In the genomic region with DNA sequence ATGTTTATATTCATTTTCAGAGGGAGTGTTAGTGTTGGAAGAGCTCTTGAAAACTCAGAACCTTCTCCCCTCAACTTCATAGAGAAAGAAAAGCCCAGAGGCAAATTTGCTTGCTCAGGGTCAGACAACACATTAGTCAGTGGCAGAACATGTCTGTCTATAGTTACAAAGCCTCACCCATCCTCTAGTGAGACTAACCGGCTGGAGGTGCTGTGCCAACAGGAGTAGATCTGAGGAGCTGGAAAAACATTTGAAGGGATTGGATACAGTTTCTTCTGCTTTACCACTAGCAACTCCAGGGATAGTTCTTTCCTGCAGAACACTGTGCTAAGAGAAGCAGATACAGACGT, we compare ENCODE assay signal across 9 mouse cellular contexts. TPM values are rescaled to one million over a fixed set of nuclear protein-coding genes. Genes with fewer than 3 reads are reported as not detected.
DNase-seq lines count a peak whose midpoint lies in the region; ATAC-seq and TF ChIP-seq lines count a peak whose summit lies in the region.
"Had no signal": no experiment of that assay in that cellular context is flagged by ENCODE, and none has a peak within 500 bp of the region (broad histone marks: within the 10 kb centered on the region; RNA-seq: fewer than 3 reads in every experiment).

No protein-coding gene starts in this region.

- intact Hi-C loops in left cerebral cortex, adult 2 months (cut with DNase I) = loop anchor here (2.0 kb wide), 2 partner anchors 21 to 37 kb away; a partner anchor contains a TSS
- intact Hi-C loops in left cerebral cortex, postnatal 4 days (cut with DNase I) = loop anchor here (5.0 kb wide), 1 partner anchor 40 kb away; no protein-coding TSS in a partner anchor

- peak overlapping the region; percentile 51; the same call in 1 of the 2 replicates for H3K9ac ChIP-seq in embryonic facial prominence, embryonic 11.5 days (replicated peaks; ENCODE audit: low read length)
- peak overlapping the region; percentile 79 for H3K9ac ChIP-seq in intestine, embryonic 15.5 days

- no peaks in the 10 kb centered on the region for H3K27me3 ChIP-seq in embryonic facial prominence, embryonic 11.5 days (ENCODE audit: control insufficient read depth, insufficient read depth, low read length)
- H3K27me3 ChIP-seq in intestine, embryonic 15.5 days (replicated peaks) = no peaks in the 10 kb centered on the region

- H3K27ac ChIP-seq in left cerebral cortex, adult 2 months = peak overlapping the region; percentile 98
- H3K27ac ChIP-seq in embryonic facial prominence, embryonic 11.5 days (replicated peaks; ENCODE audit: low read depth, low read length) = no peak overlapping the region
- H3K27ac ChIP-seq in intestine, embryonic 15.5 days = peak overlapping the region; percentile 78

- H3K4me3 ChIP-seq in left cerebral cortex, adult 2 months = peak overlapping the region; percentile 100
- H3K4me3 ChIP-seq in embryonic facial prominence, embryonic 11.5 days (ENCODE audit: low read depth, low read length) = peak overlapping the region; percentile 87
- peak overlapping the region; percentile 95 for H3K4me3 ChIP-seq in intestine, embryonic 15.5 days (replicated peaks)

- peaks cover 6% of the 10 kb centered on the region for H3K4me1 ChIP-seq in embryonic facial prominence, embryonic 11.5 days (ENCODE audit: control insufficient read depth, insufficient read depth, low read length)
- H3K4me1 ChIP-seq in intestine, embryonic 15.5 days (replicated peaks) = peaks cover 26% of the 10 kb centered on the region

- ATAC-seq in embryonic facial prominence, embryonic 11.5 days (replicated peaks; ENCODE audit: insufficient number of reproducible peaks, low FRiP score, low TSS enrichment, low read depth) = no peak
- ATAC-seq in intestine, embryonic 15.5 days = no peak; the same call in 1 of the 2 replicates

- TF ChIP-seq CTCF in left cerebral cortex, adult 2 months (IDR thresholded peaks at IDR 0.05) = peak; percentile 4

- no peaks in the 10 kb centered on the region for H3K9me3 ChIP-seq in embryonic facial prominence, embryonic 11.5 days (replicated peaks; ENCODE audit: control insufficient read depth, low read length)
- no peaks in the 10 kb centered on the region for H3K9me3 ChIP-seq in intestine, embryonic 15.5 days

- no peaks in the 10 kb centered on the region for H3K36me3 ChIP-seq in embryonic facial prominence, embryonic 11.5 days (replicated peaks; ENCODE audit: control insufficient read depth, insufficient read depth, low read depth, low read length)
- H3K36me3 ChIP-seq in intestine, embryonic 15.5 days = 0 out of 2 replicates have a peak, but pooled peaks cover 3% of the 10 kb centered on the region

- 0% methylated on average over 2 of the region's 2 CpGs for WGBS in embryonic facial prominence, embryonic 11.5 days
- WGBS in intestine, embryonic 15.5 days = 0% methylated on average over 2 of the region's 2 CpGs

- no peak for DNase-seq in left cerebral cortex, adult 2 months (ENCODE audit: extremely low spot score in 1 of 2, low spot score in 2 of 2)
- no peak for DNase-seq in left cerebral cortex, postnatal 4 days
- DNase-seq in embryonic facial prominence, embryonic 11.5 days (ENCODE audit: low spot score) = no peak
- DNase-seq in naive thymus-derived CD4-positive, alpha-beta T cell, adult 2 months (ENCODE audit: low read depth) = peak; percentile 46
- DNase-seq in Muller cell, postnatal 12 days (ENCODE audit: inconsistent ontology term) = no peak
- DNase-seq in layer of hippocampus, adult 18-20 months (ENCODE audit: low spot score in 2 of 2) = no peak
- DNase-seq in right cerebral cortex, postnatal 4 days = no peak

- H3K4me2 ChIP-seq in embryonic facial prominence, embryonic 11.5 days (ENCODE audit: low read depth, low read length) = peak overlapping the region; percentile 87
- H3K4me2 ChIP-seq in intestine, embryonic 15.5 days (replicated peaks) = peak overlapping the region; percentile 90

RNA-seq across cellular contexts. Expression of a gene that starts 0.8 kb away (rescaled TPM):
- 100 to 1,000 TPM; 411 to 445 TPM for total RNA-seq in left cerebral cortex, adult 2 months (2021)
- total RNA-seq in left cerebral cortex, postnatal 4 days (2021) = 100 to 1,000 TPM; 115 to 139 TPM
- 12.6 and 13.7 TPM in 2 replicates for polyA plus RNA-seq in embryonic facial prominence, embryonic 11.5 days (2014; fragmentation: Nextera tagmentation; extraction: Ambion mirVana)
- 11.8 and 12.7 TPM in 2 replicates for polyA plus RNA-seq in intestine, embryonic 15.5 days (2015; fragmentation: Nextera tagmentation; extraction: Ambion mirVana)
- 100 to 1,000 TPM; 477 to 515 TPM for total RNA-seq in layer of hippocampus, adult 18-20 months (2021)

RNA-seq across cellular contexts. Expression of a gene that starts 22.0 kb away (rescaled TPM):
- total RNA-seq in left cerebral cortex, adult 2 months (2021) = 10 to 100 TPM; 12.8 to 13.6 TPM
- 10 to 100 TPM; 32.1 to 34.2 TPM for total RNA-seq in left cerebral cortex, postnatal 4 days (2021)
- 1.6 and 2.2 TPM in 2 replicates for polyA plus RNA-seq in embryonic facial prominence, embryonic 11.5 days (2014; fragmentation: Nextera tagmentation; extraction: Ambion mirVana)
- polyA plus RNA-seq in intestine, embryonic 15.5 days (2015; fragmentation: Nextera tagmentation; extraction: Ambion mirVana) = 10.3 and 11.0 TPM in 2 replicates
- total RNA-seq in layer of hippocampus, adult 18-20 months (2021) = 10 to 100 TPM; 16.7 to 17.8 TPM

RNA-seq across cellular contexts. Expression of a gene that starts 29.2 kb away (rescaled TPM):
- not detected for total RNA-seq in left cerebral cortex, adult 2 months (2021)
- total RNA-seq in left cerebral cortex, postnatal 4 days (2021) = not detected
- not detected in 2 replicates for polyA plus RNA-seq in embryonic facial prominence, embryonic 11.5 days (2014; fragmentation: Nextera tagmentation; extraction: Ambion mirVana)
- not detected in 2 replicates for polyA plus RNA-seq in intestine, embryonic 15.5 days (2015; fragmentation: Nextera tagmentation; extraction: Ambion mirVana)
- total RNA-seq in layer of hippocampus, adult 18-20 months (2021) = not detected
- total RNA-seq: gastrocnemius, postnatal 14 days had no signal

RNA-seq across cellular contexts. Expression of a gene that starts 36.7 kb away (rescaled TPM):
- 100 to 1,000 TPM; 164 to 169 TPM for total RNA-seq in left cerebral cortex, adult 2 months (2021)
- total RNA-seq in left cerebral cortex, postnatal 4 days (2021) = 100 to 1,000 TPM; 269 to 276 TPM
- polyA plus RNA-seq in embryonic facial prominence, embryonic 11.5 days (2014; fragmentation: Nextera tagmentation; extraction: Ambion mirVana) = 827 and 878 TPM in 2 replicates
- 646 and 704 TPM in 2 replicates for polyA plus RNA-seq in intestine, embryonic 15.5 days (2015; fragmentation: Nextera tagmentation; extraction: Ambion mirVana)
- 100 to 1,000 TPM; 198 TPM for total RNA-seq in layer of hippocampus, adult 18-20 months (2021)

RNA-seq across cellular contexts. Expression of a gene that starts 42.9 kb away (rescaled TPM):
- not detected for total RNA-seq in left cerebral cortex, adult 2 months (2021)
- total RNA-seq in left cerebral cortex, postnatal 4 days (2021) = not detected
- 0.46 TPM in 1 of 2 replicates, not detected in the other for polyA plus RNA-seq in embryonic facial prominence, embryonic 11.5 days (2014; fragmentation: Nextera tagmentation; extraction: Ambion mirVana)
- polyA plus RNA-seq in intestine, embryonic 15.5 days (2015; fragmentation: Nextera tagmentation; extraction: Ambion mirVana) = 1.5 and 2.2 TPM in 2 replicates
- not detected for total RNA-seq in layer of hippocampus, adult 18-20 months (2021)
- total RNA-seq: gastrocnemius, postnatal 14 days had no signal
